Mouse (Mus musculus) olfactory bulb, adult 2 months (tissue): ENCODE data around the gene Olfr574. TPM values are rescaled to one million over a fixed set of nuclear protein-coding genes. Genes with fewer than 3 reads are reported as not detected.

Experiments
- H3K27ac ChIP-seq: fragments of 200-500 bp; 2 replicates; pipeline ENCODE4 v1.5.1; 2012; ENCODE audit warnings: low read depth, low read length; ENCODE audit not compliant: insufficient read depth
- H3K4me1 ChIP-seq: fragments of 200-500 bp; 2 replicates; pipeline ENCODE4 v1.6.1; 2012; ENCODE audit warnings: low read length; ENCODE audit not compliant: control insufficient read depth, insufficient read depth
- H3K4me3 ChIP-seq: fragments of 200-500 bp; 2 replicates; pipeline ENCODE4 v1.5.1; 2012; ENCODE audit warnings: mild to moderate bottlenecking, low read depth, low read length, moderate library complexity; ENCODE audit not compliant: insufficient read depth
- CTCF ChIP-seq: fragments of 200-500 bp; IDR thresholded peaks from 2 replicates; pipeline ENCODE4 v1.5.1; 2012; ENCODE audit warnings: low read depth, mild to moderate bottlenecking, low read length, moderate library complexity; ENCODE audit not compliant: insufficient read depth
- POLR2A ChIP-seq: fragments of 200-500 bp; IDR thresholded peaks from 2 replicates; pipeline ENCODE4 v1.6.1; 2012; ENCODE audit warnings: mild to moderate bottlenecking, low read depth, low read length, moderate library complexity; ENCODE audit not compliant: insufficient read depth
- WGBS: fragments of 180-500 bp; shearing (Covaris S2); methylation state at CpG from one replicate; pipeline ENCODE4 v1.1.7; 2018; 5-methylcytosine and 5-hydroxymethylcytosine counted together
- polyA plus RNA-seq: library from polyadenylated mRNA; stranded (reverse); fragments of >200 nt; gene quantifications from 2 replicates; pipeline ENCODE4 v1.2.4, GENCODE M21; 2012; ENCODE audit warnings: low replicate concordance; ENCODE audit not compliant: missing spikeins, insufficient read depth, insufficient read length

The Olfr574 gene
- polyA plus RNA-seq, 1 experiment: not detected

DNA sequence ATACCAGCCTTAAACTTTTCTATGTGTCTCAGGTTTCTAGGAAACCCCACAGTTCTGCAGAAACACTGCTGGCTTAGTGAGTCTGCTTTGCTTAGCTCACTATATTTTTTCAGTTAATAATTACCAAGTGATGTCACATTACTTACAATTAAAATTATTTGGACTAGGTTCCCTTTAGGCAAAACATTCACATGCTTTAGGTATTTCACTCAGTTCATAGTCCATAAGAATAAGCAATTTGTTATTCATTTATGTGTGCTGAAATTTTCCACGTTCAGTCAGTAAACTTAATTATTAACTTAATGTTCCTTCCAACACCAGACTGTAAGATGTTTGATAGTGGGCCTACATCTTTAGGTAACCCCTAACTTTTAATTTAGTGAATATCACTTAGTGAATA lies 2.5 kb downstream of the Olfr574 start:
- Histone ChIP-seq H3K4me3 (no peak overlapping the region), H3K27ac (no peak overlapping the region), H3K4me1 (no peaks in the 10 kb centered on the region)
- 70% methylated on average over 1 of the region's 1 CpGs for WGBS
- TF ChIP-seq POLR2A (no peak), CTCF (no peak)

DNA sequence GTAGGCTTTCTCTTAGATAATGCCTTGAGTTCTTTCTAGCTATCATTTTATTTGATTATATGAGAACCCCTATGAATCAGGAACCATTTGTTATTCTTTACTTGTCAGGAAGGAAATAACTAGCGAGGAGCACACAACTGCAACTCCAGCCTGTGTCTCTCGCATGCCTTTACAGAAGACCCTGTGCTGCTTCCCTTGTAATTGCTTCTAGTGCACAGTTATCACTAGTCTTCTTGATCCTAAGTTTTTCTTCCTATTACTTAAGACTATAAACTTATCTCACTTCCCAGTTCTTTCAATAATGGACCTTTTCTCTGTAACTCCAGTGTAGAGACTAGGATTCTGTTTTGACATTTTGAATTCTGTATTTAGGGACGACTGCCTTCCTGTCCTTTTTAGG lies 9.9 kb downstream of the Olfr574 start:
- Histone ChIP-seq H3K4me3 (no peak overlapping the region), H3K27ac (no peak overlapping the region), H3K4me1 (no peaks in the 10 kb centered on the region)
- TF ChIP-seq CTCF: no peak
- WGBS: 72% methylated on average over 3 of the region's 3 CpGs

DNA sequence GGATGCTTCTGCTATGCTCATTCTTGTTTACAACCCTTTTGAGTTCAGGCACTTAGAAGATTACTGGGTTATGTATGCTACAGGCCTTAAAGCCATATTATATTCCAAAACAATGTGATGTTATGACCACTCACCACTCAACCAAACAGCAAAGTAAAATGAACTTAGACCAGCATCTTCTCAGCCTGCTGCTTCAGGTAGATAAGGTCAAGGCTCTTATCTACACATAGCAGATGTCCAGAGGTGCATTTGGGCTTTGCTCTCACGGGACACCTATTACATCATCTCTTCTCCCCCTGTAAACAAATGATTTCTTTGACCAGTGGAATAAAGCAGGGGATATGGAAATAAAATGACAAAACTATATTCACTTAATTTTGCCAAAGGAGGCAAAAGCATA lies 10.3 kb downstream of the Olfr574 start, which contains the start of gene Olfr575:
Gene Olfr575, minus strand, starts transcription at position 183 of the 400 bp plus-strand sequence.
- H3K27ac ChIP-seq: no peak within 1 kb of the TSS
- no peaks in the 10 kb centered on the region for H3K4me1 ChIP-seq
- H3K4me3 ChIP-seq: no peak within 1 kb of the TSS
- WGBS: 68% methylated on average over 1 of the region's 1 CpGs
- TF ChIP-seq CTCF (no peak), POLR2A (no peak)

DNA sequence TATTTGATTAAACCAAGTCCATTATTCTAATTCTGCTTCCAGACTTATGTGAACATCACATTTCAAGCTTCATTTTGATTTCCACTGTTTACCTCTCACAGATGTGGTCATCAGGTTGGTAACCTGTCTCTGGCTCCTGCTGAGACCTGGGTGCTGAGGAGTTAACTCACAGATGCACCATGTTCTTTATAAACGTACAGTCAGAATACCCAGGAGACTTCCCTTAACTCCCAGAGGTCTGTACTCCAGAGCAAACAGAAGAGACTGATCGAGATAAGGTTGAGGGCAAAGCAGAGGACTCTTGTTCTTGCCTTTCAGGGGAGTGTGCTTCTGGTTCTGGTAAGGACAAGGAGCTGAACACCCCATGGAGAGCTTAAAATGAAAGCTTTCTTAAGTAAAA lies 14.1 kb downstream of the Olfr574 start, which contains the start of gene Olfr576:
Gene Olfr576, plus strand, starts transcription at position 301 of the 400 bp plus-strand sequence.
- WGBS: 53% methylated on average over 2 of the region's 2 CpGs
- no peaks in the 10 kb centered on the region for H3K4me1 ChIP-seq
- H3K27ac ChIP-seq: no peak within 1 kb of the TSS
- H3K4me3 ChIP-seq: no peak within 1 kb of the TSS
- no peak for TF ChIP-seq POLR2A
- no peak for TF ChIP-seq CTCF

DNA sequence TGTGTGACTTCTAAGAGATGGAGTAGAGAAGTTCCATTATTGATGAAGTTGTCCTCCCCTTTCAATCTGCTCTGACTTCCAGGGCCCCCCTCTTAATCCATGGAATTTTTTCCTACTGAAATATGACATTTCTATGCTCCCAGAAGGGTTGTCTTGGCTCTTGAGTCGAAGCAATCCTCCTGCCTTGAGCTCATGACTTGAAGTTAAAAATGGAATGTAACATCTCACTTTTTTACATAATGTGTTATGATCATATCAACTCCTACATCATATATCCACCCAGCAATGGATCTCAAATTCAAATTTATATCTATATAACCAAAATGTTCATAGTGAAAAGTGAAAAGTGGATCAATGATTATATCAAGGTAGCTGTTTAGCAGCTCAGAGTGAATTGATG lies 26.1 kb downstream of the Olfr574 start:
- TF ChIP-seq CTCF (no peak), POLR2A (no peak)
- WGBS: 33% methylated on average over 1 of the region's 1 CpGs
- Histone ChIP-seq H3K4me1 (no peaks in the 10 kb centered on the region), H3K4me3 (no peak overlapping the region), H3K27ac (no peak overlapping the region)

DNA sequence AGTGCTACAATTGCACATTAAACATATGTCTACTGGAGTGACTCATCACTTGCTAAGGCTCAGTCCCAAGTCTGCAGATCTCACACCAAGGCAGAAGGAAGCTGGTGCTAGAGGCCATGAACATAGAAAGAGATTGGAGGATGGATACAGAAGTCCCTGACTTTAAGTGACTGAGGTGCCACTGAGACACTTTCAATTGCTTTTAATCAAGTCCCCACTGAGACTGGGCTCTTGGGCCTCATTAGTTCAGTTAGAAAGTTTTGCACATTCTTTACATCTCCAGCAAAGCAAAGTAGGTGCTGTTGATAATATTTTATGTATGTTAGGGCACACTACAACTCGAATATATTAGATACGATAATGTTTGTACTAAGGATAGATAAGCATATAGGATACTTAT lies 27.6 kb downstream of the Olfr574 start, which contains the start of gene Olfr577:
Gene Olfr577, minus strand, starts transcription at position 101 of the 400 bp plus-strand sequence.
- WGBS: 79% methylated on average over 2 of the region's 2 CpGs
- no peaks in the 10 kb centered on the region for H3K4me1 ChIP-seq
- H3K27ac ChIP-seq: no peak within 1 kb of the TSS
- TF ChIP-seq POLR2A (no peak), CTCF (no peak)
- no peak within 1 kb of the TSS for H3K4me3 ChIP-seq

DNA sequence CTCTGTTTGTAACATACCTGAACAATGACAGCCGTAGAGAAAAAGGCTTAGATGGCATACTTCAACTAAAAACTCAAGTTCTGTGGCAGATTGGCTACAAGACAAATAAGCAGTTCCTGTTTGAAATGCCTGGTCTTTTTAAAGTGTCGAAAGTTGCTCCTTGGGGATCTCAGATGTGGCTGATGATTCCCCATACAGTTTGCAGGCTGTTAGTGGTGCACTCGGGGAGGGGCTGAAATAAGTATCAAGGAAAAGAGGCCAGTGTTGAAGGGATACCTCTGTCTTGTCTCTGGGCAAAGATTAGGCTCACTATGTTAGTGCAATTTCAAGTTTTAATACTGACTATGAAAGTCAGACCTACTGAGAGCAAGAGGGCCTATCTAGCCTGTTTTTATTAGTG lies 41.0 kb downstream of the Olfr574 start, which contains the start of gene Olfr578:
Gene Olfr578, minus strand, starts transcription at position 101 of the 400 bp plus-strand sequence.
- WGBS: 74% methylated on average over 3 of the region's 3 CpGs
- Histone ChIP-seq H3K4me1 (no peaks in the 10 kb centered on the region), H3K27ac (no peak within 1 kb of the TSS), H3K4me3 (no peak within 1 kb of the TSS)
- TF ChIP-seq POLR2A (no peak), CTCF (no peak)

Other genes with a start within 250 kb of the Olfr574 start
- gene Olfr558, start 246.3 kb upstream of the Olfr574 start, polyA plus RNA-seq: not detected in 2 replicates
- gene Olfr33, start 229.4 kb upstream of the Olfr574 start, polyA plus RNA-seq: not detected in 2 replicates
- gene Olfr559, start 221.0 kb upstream of the Olfr574 start, polyA plus RNA-seq: not detected in 2 replicates
- gene Olfr560, start 189.1 kb upstream of the Olfr574 start, polyA plus RNA-seq: not detected in 2 replicates
- gene Olfr78, start 189.0 kb upstream of the Olfr574 start, polyA plus RNA-seq: not detected in 2 replicates
- gene Olfr561, start 177.2 kb upstream of the Olfr574 start, polyA plus RNA-seq: not detected in 2 replicates
- not detected in 2 replicates for gene Olfr564, start 145.0 kb upstream of the Olfr574 start, polyA plus RNA-seq
- gene Olfr566, start 89.7 kb upstream of the Olfr574 start, polyA plus RNA-seq: not detected in 2 replicates
- gene Olfr568, start 71.3 kb upstream of the Olfr574 start, polyA plus RNA-seq: not detected in 2 replicates
- gene Olfr569, start 57.6 kb upstream of the Olfr574 start, polyA plus RNA-seq: not detected in 2 replicates
- not detected in 2 replicates for gene Olfr570, start 53.9 kb upstream of the Olfr574 start, polyA plus RNA-seq
- gene Olfr571, start 30.9 kb upstream of the Olfr574 start, polyA plus RNA-seq: not detected in 2 replicates
- gene Olfr572, start 24.1 kb upstream of the Olfr574 start, polyA plus RNA-seq: not detected in 2 replicates
- gene Olfr573-ps1, start 5.9 kb upstream of the Olfr574 start, polyA plus RNA-seq: not detected in 2 replicates
- gene Olfr575, start 10.3 kb downstream of the Olfr574 start, polyA plus RNA-seq: not detected in 2 replicates
- gene Olfr576, start 14.2 kb downstream of the Olfr574 start, polyA plus RNA-seq: not detected in 2 replicates
- gene Olfr577, start 27.5 kb downstream of the Olfr574 start, polyA plus RNA-seq: not detected in 2 replicates
- gene Olfr578, start 40.9 kb downstream of the Olfr574 start, polyA plus RNA-seq: not detected in 2 replicates
- not detected in 2 replicates for gene Olfr582, start 89.6 kb downstream of the Olfr574 start, polyA plus RNA-seq
- not detected in 2 replicates for gene Olfr583, start 102.8 kb downstream of the Olfr574 start, polyA plus RNA-seq
- not detected in 2 replicates for gene Olfr584, start 133.4 kb downstream of the Olfr574 start, polyA plus RNA-seq
- gene Olfr585, start 149.3 kb downstream of the Olfr574 start, polyA plus RNA-seq: not detected in 2 replicates
- not detected in 2 replicates for gene Olfr586, start 177.2 kb downstream of the Olfr574 start, polyA plus RNA-seq
- gene Olfr588-ps1, start 192.4 kb downstream of the Olfr574 start, polyA plus RNA-seq: not detected in 2 replicates
- not detected in 2 replicates for gene Olfr589, start 207.9 kb downstream of the Olfr574 start, polyA plus RNA-seq
- not detected in 2 replicates for gene Olfr591, start 229.9 kb downstream of the Olfr574 start, polyA plus RNA-seq
- gene Olfr592, start 236.3 kb downstream of the Olfr574 start, polyA plus RNA-seq: not detected in 2 replicates